Mouse (Mus musculus): ENCODE data around the gene Gm28557. TPM values are rescaled to one million over a fixed set of nuclear protein-coding genes. Genes with fewer than 3 reads are reported as not detected.
"Not testable (repeated sequence)": the region's sequence is repeated elsewhere in the genome, so short reads cannot be mapped to it uniquely, and the experiment has no call there.

Gene Gm28557
- polyA plus RNA-seq (2016; fragmentation: Nextera tagmentation; extraction: Ambion mirVana), result 2.0 and 3.0 TPM in 2 replicates

DNA sequence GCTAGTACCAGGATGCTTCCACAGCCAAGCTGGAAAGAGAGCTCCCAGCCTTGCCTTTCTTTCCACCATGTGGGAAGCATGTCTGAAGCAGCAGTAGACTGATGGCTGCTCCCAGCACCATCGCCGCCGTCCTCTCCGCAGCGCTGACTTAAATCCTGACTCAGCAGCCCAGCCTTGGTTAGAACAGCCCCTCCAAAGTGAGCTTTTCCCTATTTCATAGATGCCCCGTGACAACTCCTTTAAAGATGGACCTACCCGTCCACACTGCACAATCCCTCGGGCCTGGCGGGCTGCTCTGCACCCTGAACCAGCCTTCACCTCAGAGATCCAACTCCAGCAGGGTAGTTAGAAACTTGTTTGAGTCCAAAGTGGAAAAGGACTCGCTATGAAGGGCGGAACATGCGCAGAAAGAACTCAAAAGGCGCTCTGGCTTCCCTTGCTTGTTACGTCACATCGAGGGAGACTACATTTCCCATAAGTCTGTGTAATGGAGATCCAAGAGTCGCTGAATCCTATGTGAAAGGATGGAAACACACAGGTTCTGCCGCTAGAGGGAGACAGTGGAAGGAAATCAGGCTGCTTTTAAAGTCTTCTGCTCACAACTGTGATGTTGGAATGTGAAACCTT, at the start of gene Gm28557:
TSS of gene Gm28557 (minus strand) at position 411 of the 627 bp plus-strand sequence.
- Histone ChIP-seq H3K4me1 (peaks cover 7% of the 10 kb centered on the region; the same call in 1 of the 2 replicates), H3K4me3 (peak within 1 kb of the TSS; percentile 71), H3K9me3 (no peaks in the 10 kb centered on the region), H3K36me3 (peaks cover 10% of the 10 kb centered on the region), H3K27me3 (ENCODE audit: insufficient read depth, poor library complexity, severe bottlenecking) (no peaks in the 10 kb centered on the region), H3K27ac (peak within 1 kb of the TSS; percentile 88)
- WGBS, result 0% methylated on average over 17 of the region's 17 CpGs
- DNase-seq (ENCODE audit: low spot score), result peak; percentile 97

DNA sequence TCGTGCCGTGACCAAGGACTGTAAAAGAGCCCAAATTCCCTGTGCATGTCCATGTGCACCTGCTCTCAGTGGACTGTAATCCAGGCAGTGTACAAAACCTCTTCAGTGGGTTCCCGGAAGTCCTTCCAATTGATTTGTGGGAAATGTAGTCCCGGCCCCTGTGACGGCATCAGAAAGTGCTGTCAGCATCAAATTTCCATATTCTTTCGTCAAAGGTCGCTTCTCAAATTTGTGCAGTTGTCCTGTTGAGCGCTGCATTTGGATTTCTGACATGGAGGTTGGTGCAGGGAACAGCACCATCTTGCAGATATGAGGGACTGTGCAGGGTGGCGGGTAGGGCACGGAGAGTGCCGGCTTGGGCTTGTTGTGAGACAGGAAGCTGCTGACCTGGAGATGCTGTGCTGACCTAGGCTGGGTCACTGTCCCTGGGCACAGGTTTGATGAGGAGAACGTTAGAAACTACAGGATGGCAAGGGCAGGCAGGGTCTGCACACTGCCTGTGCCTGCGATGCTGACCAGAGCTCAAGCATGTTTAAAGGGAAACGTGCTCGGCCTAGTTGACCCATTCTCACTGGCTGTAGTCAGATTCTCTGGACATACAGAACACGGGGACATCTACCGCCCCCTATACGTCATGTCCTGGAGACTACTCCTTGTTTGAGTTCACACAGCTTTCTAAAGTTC, 19.8 kb upstream of the Gm28557 start:
- Histone ChIP-seq H3K4me1 (no peaks in the 10 kb centered on the region), H3K36me3 (no peaks in the 10 kb centered on the region), H3K4me3 (peak overlapping the region; percentile 71), H3K9me3 (no peaks in the 10 kb centered on the region), H3K27me3 (ENCODE audit: insufficient read depth, poor library complexity, severe bottlenecking) (no peaks in the 10 kb centered on the region), H3K27ac (peak overlapping the region; percentile 85)
- 1% methylated on average over 18 of the region's 18 CpGs for WGBS
- peak; percentile 93 for DNase-seq (ENCODE audit: low spot score)

DNA sequence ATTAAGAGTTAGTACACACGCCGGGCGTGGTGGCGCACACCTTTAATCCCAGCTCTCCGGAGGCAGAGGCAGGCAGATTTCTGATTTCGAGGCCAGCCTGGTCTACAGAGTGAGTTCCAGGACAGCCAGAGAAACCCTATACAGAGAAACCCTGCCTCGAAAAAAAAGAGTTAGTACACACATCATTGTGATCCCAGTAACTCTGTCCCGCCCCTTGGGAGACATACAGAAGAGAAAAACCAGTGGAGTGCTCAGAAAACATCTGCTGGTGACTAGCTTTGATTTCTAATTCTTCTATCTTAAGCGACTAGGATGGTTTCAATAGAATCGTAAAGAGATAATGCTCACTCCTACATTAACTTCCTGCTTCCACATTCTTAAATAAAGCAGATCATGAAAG, 19.1 kb upstream of the Gm28557 start:
- H3K27me3 ChIP-seq (ENCODE audit: insufficient read depth, poor library complexity, severe bottlenecking); H3K4me1 ChIP-seq; DNase-seq (ENCODE audit: low spot score); H3K4me3 ChIP-seq; H3K36me3 ChIP-seq; H3K9me3 ChIP-seq; H3K27ac ChIP-seq: not testable (repeated sequence)
- WGBS, result 74% methylated on average over 10 of the region's 10 CpGs

DNA sequence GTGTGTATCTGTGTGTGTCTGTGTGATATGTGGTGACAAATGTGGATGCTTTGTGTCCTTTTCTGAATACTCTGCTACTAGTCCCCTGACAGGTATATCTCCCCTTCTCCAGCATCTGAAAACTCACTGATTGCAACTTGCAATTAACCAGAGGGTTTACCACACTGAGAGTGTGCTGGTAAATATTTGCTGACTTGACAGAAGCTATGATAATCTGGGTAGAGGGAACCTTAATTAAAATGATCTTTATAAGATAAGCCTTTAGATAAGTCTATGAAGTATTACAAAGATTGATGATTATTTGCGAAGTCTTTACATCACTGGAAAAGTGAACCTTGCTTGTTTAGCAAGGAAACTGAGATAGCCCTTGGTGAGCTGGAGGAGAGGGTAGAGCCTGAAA, 16.1 kb upstream of the Gm28557 start:
- 78% methylated on average over 1 of the region's 1 CpGs for WGBS
- H3K27ac ChIP-seq, result no peak overlapping the region
- H3K27me3 ChIP-seq (ENCODE audit: insufficient read depth, poor library complexity, severe bottlenecking), result no peaks in the 10 kb centered on the region
- H3K36me3 ChIP-seq, result no peaks in the 10 kb centered on the region
- no peaks in the 10 kb centered on the region for H3K4me1 ChIP-seq
- no peaks in the 10 kb centered on the region for H3K9me3 ChIP-seq
- no peak for DNase-seq (ENCODE audit: low spot score)
- H3K4me3 ChIP-seq, result no peak overlapping the region

DNA sequence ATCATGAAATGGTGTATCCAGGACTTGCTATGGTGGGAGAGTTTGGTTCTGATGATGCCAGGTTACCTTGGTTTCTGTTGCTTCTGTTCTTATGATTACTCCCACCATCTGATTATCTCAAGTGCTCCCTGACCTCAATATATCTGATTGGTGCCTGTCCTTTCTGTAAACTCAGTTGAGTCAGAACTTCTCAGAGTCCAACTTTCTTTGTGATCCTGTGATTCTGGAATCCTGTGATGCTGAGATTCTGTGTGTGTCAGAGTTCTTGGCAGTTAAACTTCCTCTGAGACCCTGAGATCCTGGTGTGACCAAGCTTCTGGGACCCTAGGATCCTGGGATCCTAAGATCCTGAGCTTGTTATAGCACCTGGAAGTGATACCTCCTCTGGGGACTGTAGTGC, 13.0 kb upstream of the Gm28557 start, which contains the start of gene Zfp759:
TSS of gene Zfp759 (plus strand) at position 301 of the 400 bp plus-strand sequence.
- not testable (repeated sequence) for H3K27me3 ChIP-seq (ENCODE audit: insufficient read depth, poor library complexity, severe bottlenecking); H3K27ac ChIP-seq; H3K9me3 ChIP-seq; H3K36me3 ChIP-seq; DNase-seq (ENCODE audit: low spot score); H3K4me3 ChIP-seq; H3K4me1 ChIP-seq

DNA sequence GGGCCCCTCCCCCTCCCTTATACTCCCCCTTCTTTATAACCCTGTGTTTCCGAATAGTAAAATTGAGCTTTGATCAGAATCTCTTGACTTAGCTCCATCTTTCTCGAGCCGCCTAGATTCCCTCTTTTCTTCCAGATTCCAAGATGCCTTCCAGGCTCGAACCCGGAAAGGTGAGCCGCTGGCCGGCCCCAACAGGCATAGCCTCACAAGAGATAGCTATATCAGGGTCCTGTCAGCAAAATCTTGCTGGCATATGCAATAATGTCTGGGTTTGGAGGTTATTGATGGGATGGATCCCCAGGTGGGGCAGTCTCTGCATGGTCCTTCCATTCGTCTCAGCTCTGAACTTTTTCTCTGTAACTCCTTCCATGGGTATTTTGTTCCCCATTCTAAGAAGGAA, 7.8 kb upstream of the Gm28557 start, which contains the start of gene Rslcan18:
TSS of gene Rslcan18 (minus strand) at position 101 of the 400 bp plus-strand sequence.
- 82% methylated on average over 8 of the region's 8 CpGs for WGBS
- not testable (repeated sequence) for H3K27me3 ChIP-seq (ENCODE audit: insufficient read depth, poor library complexity, severe bottlenecking); H3K36me3 ChIP-seq; DNase-seq (ENCODE audit: low spot score); H3K4me1 ChIP-seq; H3K27ac ChIP-seq; H3K9me3 ChIP-seq; H3K4me3 ChIP-seq

DNA sequence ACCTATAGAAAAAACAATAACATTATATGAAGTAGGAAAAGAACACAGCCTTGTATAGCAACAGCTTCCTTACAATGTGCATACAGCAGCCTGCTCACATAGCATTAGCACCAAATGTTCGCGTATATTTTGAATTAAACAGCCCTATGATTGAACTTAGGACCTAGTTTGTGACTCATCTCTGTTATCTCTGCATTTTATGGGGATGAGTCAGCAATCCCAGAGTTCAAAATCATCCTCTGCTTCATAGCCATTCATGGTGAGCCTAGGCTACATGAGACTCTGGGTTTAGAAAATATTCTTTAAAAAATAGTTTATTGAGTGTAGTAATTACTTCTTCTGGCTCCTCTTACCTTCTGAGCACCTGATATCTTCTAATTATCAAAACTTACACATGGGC, 4.9 kb upstream of the Gm28557 start:
- no peaks in the 10 kb centered on the region for H3K36me3 ChIP-seq
- H3K4me1 ChIP-seq, result no peaks in the 10 kb centered on the region
- no peak for DNase-seq (ENCODE audit: low spot score)
- H3K9me3 ChIP-seq, result no peaks in the 10 kb centered on the region
- no peak overlapping the region for H3K4me3 ChIP-seq
- H3K27ac ChIP-seq, result no peak overlapping the region
- 83% methylated on average over 2 of the region's 2 CpGs for WGBS
- H3K27me3 ChIP-seq (ENCODE audit: insufficient read depth, poor library complexity, severe bottlenecking), result no peaks in the 10 kb centered on the region

DNA sequence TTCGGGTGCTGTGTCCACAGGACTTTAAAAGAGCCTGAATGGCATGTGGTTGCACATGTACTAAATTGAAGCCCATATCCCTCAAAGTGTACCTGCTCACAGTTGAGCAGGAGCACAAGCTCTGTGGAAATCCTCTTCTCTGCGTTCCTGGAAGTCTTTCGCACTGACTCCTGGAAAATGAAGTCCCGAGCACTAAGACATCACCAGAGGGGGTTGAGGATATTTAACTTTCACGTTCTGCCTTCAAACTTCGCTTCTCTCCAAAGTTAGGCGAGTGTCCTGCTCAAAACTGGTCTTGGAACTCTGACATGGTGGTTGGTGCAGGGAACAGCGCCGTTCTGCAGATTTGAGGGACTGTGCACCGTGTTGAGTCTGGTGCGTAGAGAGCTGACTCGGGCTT, 3.7 kb upstream of the Gm28557 start:
- 79% methylated on average over 12 of the region's 12 CpGs for WGBS
- H3K9me3 ChIP-seq, result no peaks in the 10 kb centered on the region
- DNase-seq (ENCODE audit: low spot score), result no peak
- no peaks in the 10 kb centered on the region for H3K36me3 ChIP-seq
- H3K4me3 ChIP-seq, result no peak overlapping the region
- H3K27me3 ChIP-seq (ENCODE audit: insufficient read depth, poor library complexity, severe bottlenecking), result no peaks in the 10 kb centered on the region
- H3K27ac ChIP-seq, result no peak overlapping the region
- H3K4me1 ChIP-seq, result peaks cover 7% of the 10 kb centered on the region; the same call in 1 of the 2 replicates

DNA sequence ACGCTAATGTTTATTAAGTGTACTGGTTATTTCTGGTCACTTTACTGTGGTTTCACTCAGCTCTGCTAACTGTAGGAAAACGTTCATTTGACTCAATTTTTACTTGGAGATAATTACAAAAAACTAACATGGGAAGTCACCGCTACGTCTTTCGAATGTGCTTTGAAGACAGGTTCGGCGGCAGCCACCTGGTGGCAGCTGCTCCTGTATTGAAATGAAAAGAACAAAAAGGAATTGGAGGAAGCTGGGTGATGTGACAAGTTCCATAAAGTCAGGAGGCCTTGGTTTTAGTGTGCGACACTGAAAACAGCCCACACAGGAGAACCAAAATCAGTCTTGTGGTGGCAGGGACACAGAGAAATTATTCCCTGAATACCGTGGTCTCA, 410 bp upstream of the Gm28557 start:
- 7% methylated on average over 9 of the region's 9 CpGs for WGBS
- H3K9me3 ChIP-seq, result no peaks in the 10 kb centered on the region
- DNase-seq (ENCODE audit: low spot score), result no peak

DNA sequence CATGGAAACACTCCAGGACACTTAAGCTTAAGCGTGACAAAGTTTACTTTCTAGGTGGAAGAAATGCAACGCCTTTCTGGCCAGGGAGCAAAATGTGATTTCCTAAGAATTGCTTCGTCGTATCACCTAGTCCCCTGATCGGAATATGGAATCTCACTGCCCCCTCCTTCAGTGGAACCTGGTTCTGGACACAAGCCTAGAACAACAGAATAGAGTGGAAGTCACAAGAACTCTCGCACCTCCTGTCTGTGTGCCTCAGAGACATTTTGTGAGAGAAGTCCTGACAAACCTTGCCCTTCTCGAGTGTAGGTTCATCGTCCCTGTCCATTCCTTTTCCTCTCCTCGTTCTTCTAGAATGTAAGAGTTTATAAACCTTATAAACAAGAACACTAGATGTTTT, 723 bp downstream of the Gm28557 start:
- DNase-seq (ENCODE audit: low spot score), result no peak

More for the DNA sequence above, 410 bp upstream of the Gm28557 start:
- Histone ChIP-seq H3K27me3 (ENCODE audit: insufficient read depth, poor library complexity, severe bottlenecking) (no peaks in the 10 kb centered on the region), H3K4me1 (peaks cover 7% of the 10 kb centered on the region; the same call in 1 of the 2 replicates), H3K27ac (peak overlapping the region; percentile 88), H3K4me3 (peak overlapping the region; percentile 71), H3K36me3 (peaks cover 10% of the 10 kb centered on the region)

DNA sequence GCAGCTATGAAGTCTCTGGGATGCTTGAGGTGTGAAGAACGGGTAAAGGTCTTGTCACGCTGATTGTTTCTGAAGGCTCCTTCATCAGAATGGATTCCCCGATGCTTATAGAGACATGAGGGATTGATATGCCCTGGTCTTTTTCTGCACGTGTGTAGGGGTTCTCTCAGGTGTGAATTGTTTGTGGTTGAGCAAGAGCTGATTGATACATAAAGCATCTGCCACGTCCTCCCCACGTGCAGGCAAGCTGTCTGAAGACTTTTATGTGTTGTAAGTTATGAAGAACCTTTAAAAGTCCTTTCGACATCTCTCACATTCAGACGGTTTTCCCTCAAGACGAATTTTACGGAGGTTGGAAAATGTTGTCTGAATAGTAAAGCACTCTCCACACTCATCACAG, 10.5 kb downstream of the Gm28557 start, which contains the start of gene Zfp708:
TSS of gene Zfp708 (minus strand) at position 101 of the 400 bp plus-strand sequence.
- 88% methylated on average over 10 of the region's 10 CpGs for WGBS
- H3K27me3 ChIP-seq (ENCODE audit: insufficient read depth, poor library complexity, severe bottlenecking), result no peaks in the 10 kb centered on the region
- H3K4me3 ChIP-seq, result no peak within 1 kb of the TSS
- H3K27ac ChIP-seq, result no peak within 1 kb of the TSS
- peaks cover 31% of the 10 kb centered on the region for H3K36me3 ChIP-seq
- no peaks in the 10 kb centered on the region for H3K4me1 ChIP-seq
- no peaks in the 10 kb centered on the region for H3K9me3 ChIP-seq
- DNase-seq (ENCODE audit: low spot score), result no peak

More for the DNA sequence above, 723 bp downstream of the Gm28557 start:
- H3K36me3 ChIP-seq, result peaks cover 10% of the 10 kb centered on the region
- H3K27ac ChIP-seq, result peak overlapping the region; percentile 88
- 63% methylated on average over 9 of the region's 9 CpGs for WGBS
- no peaks in the 10 kb centered on the region for H3K9me3 ChIP-seq
- peaks cover 7% of the 10 kb centered on the region; the same call in 1 of the 2 replicates for H3K4me1 ChIP-seq
- no peaks in the 10 kb centered on the region for H3K27me3 ChIP-seq (ENCODE audit: insufficient read depth, poor library complexity, severe bottlenecking)
- H3K4me3 ChIP-seq, result peak overlapping the region; percentile 71

DNA sequence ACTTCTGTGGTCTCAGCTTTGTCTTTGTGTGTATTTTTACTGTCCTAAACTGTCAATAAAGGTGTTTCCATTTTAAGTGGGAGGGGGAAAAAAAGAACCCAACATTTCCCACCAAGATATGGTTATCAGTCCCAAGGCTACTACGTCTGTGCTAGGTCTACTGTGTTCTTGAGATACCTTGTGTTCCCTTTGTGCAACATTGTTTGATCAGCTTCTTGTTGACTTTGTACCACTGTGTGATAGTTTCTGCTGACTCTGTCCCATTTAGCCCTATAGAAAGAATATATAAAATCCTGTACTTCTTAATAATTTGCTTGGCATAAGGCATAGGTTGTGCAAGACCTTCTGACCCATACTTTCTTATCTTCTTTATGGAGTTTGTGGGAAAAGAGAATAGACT, 18.2 kb downstream of the Gm28557 start:
- no peak overlapping the region for H3K27ac ChIP-seq
- WGBS, result 73% methylated on average over 1 of the region's 1 CpGs
- no peaks in the 10 kb centered on the region for H3K4me1 ChIP-seq
- no peak for DNase-seq (ENCODE audit: low spot score)
- H3K27me3 ChIP-seq (ENCODE audit: insufficient read depth, poor library complexity, severe bottlenecking), result no peaks in the 10 kb centered on the region
- no peak overlapping the region for H3K4me3 ChIP-seq
- no peaks in the 10 kb centered on the region for H3K9me3 ChIP-seq
- H3K36me3 ChIP-seq, result 0 out of 2 replicates have a peak, but pooled peaks cover 7% of the 10 kb centered on the region

DNA sequence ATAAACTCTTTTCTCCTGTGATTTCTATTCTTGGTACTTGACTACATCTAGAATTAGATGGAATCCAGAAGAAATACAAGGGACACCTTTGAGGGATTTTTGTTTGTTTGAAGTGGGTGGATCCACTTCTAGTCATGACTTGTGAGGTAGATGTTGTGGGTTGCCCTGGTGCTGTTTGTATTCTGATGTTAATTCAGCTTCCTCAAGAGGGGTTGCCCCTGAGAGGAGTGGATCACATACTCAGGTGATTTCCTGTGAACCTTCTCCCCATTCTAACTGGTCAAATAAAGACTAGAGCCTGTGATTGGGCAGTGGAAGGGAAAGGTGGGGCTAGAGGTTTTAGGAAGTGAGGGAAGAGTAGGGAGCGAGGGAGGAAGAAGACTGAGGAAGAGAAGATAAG, 26.5 kb downstream of the Gm28557 start:
- Histone ChIP-seq H3K9me3 (no peaks in the 10 kb centered on the region), H3K27me3 (ENCODE audit: insufficient read depth, poor library complexity, severe bottlenecking) (no peaks in the 10 kb centered on the region), H3K36me3 (peaks cover 12% of the 10 kb centered on the region), H3K4me1 (peaks cover 4% of the 10 kb centered on the region; the same call in 1 of the 2 replicates), H3K27ac (peak overlapping the region; percentile 94), H3K4me3 (peak overlapping the region; percentile 76)
- DNase-seq (ENCODE audit: low spot score), result no peak
- WGBS, result 69% methylated on average over 1 of the region's 1 CpGs

Data from heart, embryonic 10.5 days (tissue).